ENCODE assay signal across 10 mouse cellular contexts in the genomic region with DNA sequence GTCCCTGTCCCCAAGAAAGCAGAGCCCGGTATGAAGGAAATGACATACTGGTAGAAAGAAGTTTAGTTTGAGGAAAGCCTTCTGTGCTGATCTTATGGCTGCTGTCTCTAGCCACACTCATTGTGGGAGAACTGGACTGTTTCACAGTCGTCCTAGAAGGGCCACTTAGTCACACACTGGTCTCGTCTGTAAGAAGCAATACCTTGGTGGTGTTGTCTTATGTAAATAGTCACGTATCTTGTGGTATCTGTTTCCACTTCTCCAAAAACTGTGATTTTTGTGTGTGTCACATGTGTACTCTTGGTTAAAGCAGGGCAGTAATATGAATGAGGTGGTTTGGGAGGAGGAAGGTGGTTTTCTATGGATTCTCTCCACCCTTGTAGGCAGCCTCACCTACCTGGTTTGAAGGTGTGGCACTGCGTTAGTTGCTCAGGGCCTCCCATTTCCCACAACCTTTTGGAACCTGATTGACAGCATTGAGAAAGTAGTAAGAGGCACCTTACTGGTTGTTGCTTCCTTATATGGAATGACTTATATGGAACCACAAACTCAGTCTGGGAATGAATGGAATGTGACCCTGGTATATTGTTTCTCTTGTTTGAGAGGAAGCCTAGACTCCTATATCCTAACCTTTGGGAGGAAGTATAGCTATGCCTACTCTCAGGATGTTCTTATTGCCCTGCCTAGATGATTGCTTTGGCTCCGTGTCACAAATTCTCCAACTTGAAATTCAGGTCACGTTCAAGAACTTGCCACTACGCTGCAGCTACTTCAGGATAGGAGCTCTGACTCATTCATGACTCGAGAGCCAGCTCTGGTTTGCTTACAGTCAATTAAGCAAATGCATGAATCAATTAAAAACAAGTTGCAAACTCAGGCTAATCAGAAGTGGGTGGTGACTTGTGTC. TPM values are rescaled to one million over a fixed set of nuclear protein-coding genes. Genes with fewer than 3 reads are reported as not detected.
DNase-seq lines count a peak whose midpoint lies in the region; ATAC-seq and TF ChIP-seq lines count a peak whose summit lies in the region.
"Had no signal": no experiment of that assay in that cellular context is flagged by ENCODE, and none has a peak within 500 bp of the region (broad histone marks: within the 10 kb centered on the region; RNA-seq: fewer than 3 reads in every experiment).

No protein-coding gene starts in this region.

- H3K9me3 ChIP-seq in embryonic facial prominence, embryonic 14.5 days (ENCODE audit: control insufficient read depth, low read length), result no peaks in the 10 kb centered on the region
- H3K9me3 ChIP-seq in embryonic facial prominence, embryonic 10.5 days, result no peaks in the 10 kb centered on the region

- H3K27me3 ChIP-seq in embryonic facial prominence, embryonic 14.5 days (replicated peaks; ENCODE audit: control insufficient read depth, insufficient read depth, low read length), result no peaks in the 10 kb centered on the region
- no peaks in the 10 kb centered on the region for H3K27me3 ChIP-seq in embryonic facial prominence, embryonic 10.5 days (replicated peaks; ENCODE audit: low read depth, poor library complexity, severe bottlenecking)

- H3K36me3 ChIP-seq in embryonic facial prominence, embryonic 14.5 days (ENCODE audit: control insufficient read depth, insufficient read depth, low read length), result no peaks in the 10 kb centered on the region
- no peaks in the 10 kb centered on the region for H3K36me3 ChIP-seq in embryonic facial prominence, embryonic 10.5 days (replicated peaks)

- no peak for TF ChIP-seq CTCF in lung, adult 2 months (IDR thresholded peaks at IDR 0.05; ENCODE audit: insufficient read depth, low read length)
- no peak for TF ChIP-seq CTCF in gastrocnemius, adult 2 months (IDR thresholded peaks at IDR 0.05)

- H3K4me2 ChIP-seq in embryonic facial prominence, embryonic 14.5 days (ENCODE audit: low read depth, low read length), result no peak overlapping the region
- H3K4me2 ChIP-seq: liver, embryonic 11.5 days had no signal

- peak; percentile 61 for DNase-seq in embryonic facial prominence, embryonic 14.5 days (ENCODE audit: low spot score)
- no peak for DNase-seq in embryonic facial prominence, embryonic 10.5 days (ENCODE audit: low spot score)
- DNase-seq in lung, adult 18-20 months, result peak; percentile 17 to 65
- DNase-seq in lung, adult 2 months, result no peak
- peak; percentile 29 for DNase-seq in kidney, postnatal 14 days
- no peak for DNase-seq in gastrocnemius, adult 2 months
- DNase-seq in testis, postnatal 10 days (ENCODE audit: low spot score), result no peak

- H3K9ac ChIP-seq in embryonic facial prominence, embryonic 14.5 days (ENCODE audit: low read depth, low read length), result no peak overlapping the region

- peak; percentile 44; the same call in 1 of the 2 replicates for ATAC-seq in embryonic facial prominence, embryonic 14.5 days (ENCODE audit: low read depth)
- peak; percentile 61 for ATAC-seq in monocyte, adult 5-6 weeks (replicated peaks; ENCODE audit: insufficient number of reproducible peaks, low FRiP score, low TSS enrichment, poor library complexity, severe bottlenecking)
- ATAC-seq: hindbrain, embryonic 16.5 days had no signal

- peaks cover 13% of the 10 kb centered on the region for H3K4me1 ChIP-seq in embryonic facial prominence, embryonic 14.5 days (ENCODE audit: control insufficient read depth, insufficient read depth, low read length)
- H3K4me1 ChIP-seq in embryonic facial prominence, embryonic 10.5 days, result peaks cover 9% of the 10 kb centered on the region
- no peaks in the 10 kb centered on the region; the same call in 1 of the 2 replicates for H3K4me1 ChIP-seq in lung, adult 2 months (ENCODE audit: control insufficient read depth, insufficient read depth, low read length)

- H3K4me3 ChIP-seq in embryonic facial prominence, embryonic 14.5 days (ENCODE audit: low read depth, low read length), result no peak overlapping the region
- H3K4me3 ChIP-seq in embryonic facial prominence, embryonic 10.5 days, result no peak overlapping the region
- H3K4me3 ChIP-seq in lung, adult 2 months (replicated peaks; ENCODE audit: extremely low read depth, low read depth, low read length), result no peak overlapping the region
- no peak overlapping the region for H3K4me3 ChIP-seq in gastrocnemius, adult 2 months

- WGBS in embryonic facial prominence, embryonic 14.5 days, result 59% methylated on average over 9 of the region's 9 CpGs
- WGBS in embryonic facial prominence, embryonic 10.5 days, result 80% methylated on average over 9 of the region's 9 CpGs
- 53% methylated on average over 9 of the region's 9 CpGs for WGBS in lung, adult 2 months

- TF ChIP-seq POLR2A in lung, adult 2 months (IDR thresholded peaks at IDR 0.05; ENCODE audit: borderline replicate concordance, extremely low read depth, low read depth, low read length), result no peak

- no peak overlapping the region for H3K27ac ChIP-seq in embryonic facial prominence, embryonic 14.5 days (replicated peaks; ENCODE audit: low read depth, low read length)
- H3K27ac ChIP-seq in embryonic facial prominence, embryonic 10.5 days (replicated peaks), result no peak overlapping the region
- no peak overlapping the region for H3K27ac ChIP-seq in gastrocnemius, adult 2 months

- intact Hi-C loops in gastrocnemius, adult 2 months (cut with DNase I), result no loop called here

RNA-seq across cellular contexts. Expression of a gene that starts 28.2 kb away (rescaled TPM):
- polyA plus RNA-seq in embryonic facial prominence, embryonic 14.5 days (2014; fragmentation: Nextera tagmentation; extraction: Ambion mirVana), result 19.7 and 20.3 TPM in 2 replicates
- polyA plus RNA-seq in embryonic facial prominence, embryonic 10.5 days (2016; fragmentation: Nextera tagmentation; extraction: Ambion mirVana), result 5.3 and 6.1 TPM in 2 replicates
- polyA plus RNA-seq in lung, adult 2 months (2012; rRNA removed), result 3.1 and 3.9 TPM in 2 replicates
- total RNA-seq in monocyte, adult 5-6 weeks (2017), result 78.0 to 89.2 TPM (median 78.1 TPM) in 3 replicates
- 1 to 10 TPM in 1 of 2 experiments, under 1 TPM in 1; 0.94 to 2.6 TPM for total RNA-seq in gastrocnemius, adult 2 months (2021)

Comparison
In these comparisons a context has a peak if more than half of its experiments do, and no peak if none do; other contexts are left out.
1. DNase-seq: peak in embryonic facial prominence, embryonic 14.5 days (single experiment), lung, adult 18-20 months (2 of 2) and kidney, postnatal 14 days (single experiment); none in embryonic facial prominence, embryonic 10.5 days (single experiment), lung, adult 2 months (single experiment), gastrocnemius, adult 2 months (single experiment) and testis, postnatal 10 days (single experiment).